Mouse (Mus musculus) gastrocnemius, adult 18-20 months (tissue): ENCODE measurements around the gene Tle6. TPM values are rescaled to one million over a fixed set of nuclear protein-coding genes. Genes with fewer than 3 reads are reported as not detected.

Experiments used
- DNase-seq: peaks from one replicate; pipeline ENCODE4 v3.0.0; 2021; ENCODE audit warnings: low spot score
- total RNA-seq, 2 experiments: library from RNA; stranded (reverse); gene quantifications; 2 replicates each; pipeline ENCODE4 v1.2.3; 2021

Tle6 gene
- total RNA-seq, 2 experiments from 2014 or later, result 4.5 to 6.1 TPM

- DNase-seq, result no peak
These were observed 25.5 kb upstream of the Tle6 start for GRCm38 (mm10) chr10:81626101-81626993.

DNA sequence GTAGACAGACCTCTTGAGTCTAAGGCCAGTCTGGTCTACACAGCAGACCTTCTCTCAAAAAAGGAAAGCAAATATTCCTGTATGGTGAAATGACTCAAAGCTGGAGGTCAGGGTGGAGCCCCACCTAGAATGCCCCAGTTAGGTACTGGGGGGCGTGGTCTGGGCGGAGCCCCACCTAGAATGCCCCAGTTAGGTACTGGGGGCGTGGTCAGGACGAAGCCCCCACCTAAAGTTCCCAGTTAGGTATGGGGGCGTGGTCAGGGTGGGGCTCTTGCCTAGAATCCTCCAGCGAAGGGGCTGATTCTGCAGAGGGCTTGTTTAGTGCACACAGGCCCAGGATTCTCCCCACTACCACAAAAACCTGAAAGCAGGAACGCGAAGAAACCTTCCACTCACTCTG is 22.6 kb upstream of the Tle6 start:
- DNase-seq, result no peak

- no peak for DNase-seq
These were observed 19.9 kb upstream of the Tle6 start for GRCm38 (mm10) chr10:81620786-81621185.

GRCm38 (mm10) chr10:81619976-81620375 is 19.1 kb upstream of the Tle6 start:
- no peak for DNase-seq

GRCm38 (mm10) chr10:81615486-81615885 is 14.6 kb upstream of the Tle6 start:
- DNase-seq, result no peak

- DNase-seq, result no peak
These were observed 11.9 kb upstream of the Tle6 start for GRCm38 (mm10) chr10:81612779-81613178.

GRCm38 (mm10) chr10:81608308-81608707 is 7.4 kb upstream of the Tle6 start:
- no peak for DNase-seq

DNA sequence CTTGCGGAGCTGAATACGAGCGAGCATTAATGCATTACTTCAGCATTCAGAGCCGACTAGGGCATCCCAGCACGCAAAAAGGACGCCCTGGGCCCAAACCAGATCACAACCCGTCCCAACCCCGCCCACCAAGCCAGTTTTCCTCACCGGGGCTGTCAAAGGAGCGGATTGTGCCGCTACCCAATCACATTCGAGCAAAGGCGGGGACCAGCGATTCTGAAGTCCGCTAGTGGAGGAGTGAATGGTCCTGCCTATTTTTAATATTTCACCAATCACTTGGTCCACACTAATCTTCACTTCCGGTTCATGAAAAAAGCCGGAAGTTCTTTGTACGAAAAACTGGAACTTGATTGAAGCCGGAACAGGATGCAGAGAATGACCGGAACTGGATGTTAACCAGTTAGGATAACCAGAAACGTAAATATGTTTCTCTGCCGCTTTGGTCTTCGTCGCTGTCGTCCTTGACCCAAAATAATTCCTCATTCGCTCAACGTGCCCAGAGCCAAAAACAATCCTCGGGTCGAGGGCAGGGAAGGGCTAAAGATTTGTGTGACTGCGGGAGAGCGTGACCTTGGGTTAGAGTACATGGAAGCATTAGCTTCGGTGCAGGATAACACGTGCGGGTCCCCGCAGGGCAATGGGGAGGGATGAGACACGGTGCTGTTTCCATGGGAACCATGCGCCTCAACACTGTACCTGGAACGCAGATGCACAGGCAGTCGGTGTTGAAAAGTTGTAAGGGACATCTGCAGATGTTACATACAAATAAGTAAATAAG is 5.3 kb upstream of the Tle6 start, which contains the start of gene BC025920:
BC025920 (plus strand) TSS at position 297 of the 778 bp plus-strand sequence.
- peak; percentile 97 for DNase-seq

DNA sequence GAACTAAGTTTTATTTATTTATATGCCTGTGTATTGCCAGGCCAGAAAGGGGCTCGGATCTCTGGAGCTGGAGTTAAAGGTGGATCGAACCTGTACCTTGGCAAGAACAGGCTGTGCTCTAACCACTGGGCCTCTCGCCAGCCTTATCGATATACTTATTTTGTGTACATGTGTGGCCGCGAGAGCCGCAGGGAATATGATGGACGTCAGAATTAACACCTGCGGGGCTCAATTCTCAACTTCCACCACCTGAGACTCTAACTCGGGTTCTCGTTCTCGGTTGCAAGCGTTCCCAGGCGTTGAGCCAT is 4.7 kb upstream of the Tle6 start:
- no peak for DNase-seq

GRCm38 (mm10) chr10:81604968-81605665 is 4.2 kb upstream of the Tle6 start:
- peak; percentile 90 for DNase-seq

GRCm38 (mm10) chr10:81604019-81604967 is 3.4 kb upstream of the Tle6 start:
- DNase-seq, result no peak

DNA sequence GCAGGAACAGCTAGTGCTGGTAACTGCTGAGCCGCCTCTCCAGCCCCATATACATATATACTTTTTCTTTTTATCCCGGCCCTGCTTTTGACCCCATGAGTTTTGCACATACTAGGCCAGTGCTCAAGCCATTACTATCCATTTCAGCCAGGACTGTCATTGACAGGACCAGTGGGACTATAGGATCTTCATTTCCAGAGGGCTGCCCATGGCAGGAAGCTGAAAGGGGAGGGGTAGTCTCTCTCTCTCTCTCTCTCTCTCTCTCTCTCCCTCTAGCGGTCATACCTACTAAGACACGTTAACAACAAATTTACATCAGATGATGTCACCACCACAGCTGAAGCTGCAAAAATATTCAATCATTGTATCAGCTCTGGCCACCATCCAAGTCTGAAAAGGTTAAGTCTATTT is 1.9 kb upstream of the Tle6 start:
- peak; percentile 32 for DNase-seq

- no peak for DNase-seq
These were observed 578 bp upstream of the Tle6 start for GRCm38 (mm10) chr10:81601396-81601905.

DNA sequence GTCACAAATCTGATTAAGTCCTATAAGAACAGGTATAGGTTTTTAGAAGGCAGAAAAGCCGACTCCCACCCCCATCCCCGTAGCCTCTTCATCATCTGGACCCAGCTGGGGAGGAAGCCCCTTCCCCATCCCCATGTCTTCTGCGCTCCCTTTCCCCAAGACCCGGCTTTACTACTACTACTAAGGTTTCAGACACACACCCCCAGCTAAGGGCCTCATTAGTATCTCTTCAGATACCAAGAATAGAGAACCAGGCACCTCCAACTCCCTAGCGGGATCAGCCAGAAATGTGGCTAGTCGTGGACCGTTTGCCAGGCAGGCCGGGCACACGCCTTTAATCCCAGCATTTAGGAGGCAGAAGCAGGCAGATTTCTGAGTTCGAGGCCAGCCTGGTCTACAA is 777 bp downstream of the Tle6 start:
- no peak for DNase-seq

DNA sequence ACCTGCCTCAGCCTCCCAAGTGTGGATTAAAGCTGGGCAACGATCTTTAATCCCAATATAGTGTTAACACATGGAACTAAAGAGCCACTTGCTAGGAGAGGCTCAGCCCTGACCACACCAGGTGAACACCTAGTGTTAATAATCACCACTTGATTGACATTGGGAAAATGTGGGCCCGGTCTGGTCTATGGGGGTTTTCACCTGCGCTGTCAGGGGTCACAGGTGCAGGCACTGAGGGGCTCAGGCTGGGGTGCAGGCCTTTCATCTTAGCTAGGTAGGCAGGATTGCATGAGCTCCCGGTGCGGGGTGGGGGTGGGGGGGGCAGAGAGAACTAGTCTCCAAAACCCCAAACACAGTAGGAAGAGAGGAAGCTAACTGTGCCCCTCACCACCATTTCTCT is 1.2 kb downstream of the Tle6 start:
- DNase-seq, result no peak

DNA sequence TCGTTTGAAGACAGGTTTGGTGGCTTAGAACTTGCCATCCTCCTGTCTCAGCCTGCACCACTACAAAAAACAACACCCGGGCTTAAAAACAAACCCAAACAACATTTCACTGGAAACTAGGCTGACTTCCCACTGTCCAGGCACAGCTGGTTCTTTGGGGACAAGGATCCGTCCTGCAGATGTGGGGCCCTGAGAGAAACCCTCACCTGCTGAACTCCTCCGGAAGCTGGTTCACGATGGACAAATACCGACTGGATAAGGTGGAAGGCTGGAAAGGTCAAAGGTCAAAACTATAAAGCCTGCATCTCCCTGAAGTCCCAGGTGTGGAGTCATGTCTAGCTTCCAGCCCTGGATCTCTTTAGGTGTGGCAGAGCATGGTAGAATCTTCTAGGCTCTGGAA is 2.0 kb downstream of the Tle6 start:
- DNase-seq, result no peak

DNA sequence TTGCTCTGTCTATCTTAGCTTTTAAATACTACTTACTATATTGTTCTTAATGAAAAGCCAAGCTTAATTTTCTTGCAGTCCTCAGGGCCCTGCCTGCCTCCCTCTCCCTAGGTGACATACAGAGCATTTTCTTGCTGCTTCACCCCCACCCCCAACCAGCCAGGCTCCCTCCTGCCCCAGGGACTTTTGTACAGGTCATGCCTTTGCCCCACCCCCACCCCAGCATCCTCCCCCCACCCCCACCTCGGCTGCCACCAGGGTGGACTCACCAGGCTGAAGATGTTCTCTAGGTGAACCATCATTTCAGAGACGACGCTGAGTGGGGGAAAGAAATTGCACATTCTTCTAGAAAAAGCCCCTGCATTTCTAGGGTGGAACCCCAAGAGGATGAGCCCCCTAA is 2.5 kb downstream of the Tle6 start:
- no peak for DNase-seq

DNA sequence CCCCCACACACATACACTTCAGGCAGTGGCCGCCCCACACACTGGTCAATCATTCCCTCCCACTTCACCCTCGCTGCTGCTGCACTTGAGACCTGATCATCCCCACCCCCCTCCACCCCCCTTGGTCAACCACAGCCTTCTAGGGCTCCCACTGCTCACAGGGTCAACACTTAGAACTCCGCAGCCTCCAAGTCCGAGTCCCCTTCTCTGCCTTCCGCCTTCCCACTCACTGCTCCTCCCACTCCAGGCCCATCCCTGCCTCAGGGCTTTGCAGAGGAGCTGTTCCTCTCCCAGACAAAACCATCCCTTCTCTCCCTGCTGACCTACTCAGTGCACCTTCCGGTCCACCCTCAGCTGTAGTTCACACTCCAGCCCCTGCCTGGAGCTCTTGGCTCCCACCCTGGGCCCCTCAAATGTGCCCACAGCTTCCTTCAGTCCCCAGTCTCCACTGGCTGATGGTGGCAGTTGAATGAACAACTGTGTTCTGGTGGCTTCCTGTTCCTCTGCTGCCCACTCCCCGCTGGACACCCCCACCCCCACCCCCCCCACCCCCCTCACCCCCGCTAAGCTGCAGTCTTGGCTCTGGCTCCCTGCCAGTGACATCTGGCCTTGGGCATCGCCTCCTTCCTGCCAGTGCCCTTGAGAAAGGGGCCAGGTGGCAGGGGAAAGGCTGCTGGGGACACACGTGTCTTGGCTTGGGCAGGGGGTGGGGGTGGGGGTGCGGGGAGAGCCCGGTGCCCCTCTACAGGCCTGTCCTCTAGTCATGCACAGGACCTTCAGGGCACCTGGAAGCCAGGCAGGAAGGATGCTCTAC is 3.5 kb downstream of the Tle6 start:
- DNase-seq, result peak; percentile 50

GRCm38 (mm10) chr10:81596611-81597010 is 4.3 kb downstream of the Tle6 start:
- DNase-seq, result peak; percentile 63

DNA sequence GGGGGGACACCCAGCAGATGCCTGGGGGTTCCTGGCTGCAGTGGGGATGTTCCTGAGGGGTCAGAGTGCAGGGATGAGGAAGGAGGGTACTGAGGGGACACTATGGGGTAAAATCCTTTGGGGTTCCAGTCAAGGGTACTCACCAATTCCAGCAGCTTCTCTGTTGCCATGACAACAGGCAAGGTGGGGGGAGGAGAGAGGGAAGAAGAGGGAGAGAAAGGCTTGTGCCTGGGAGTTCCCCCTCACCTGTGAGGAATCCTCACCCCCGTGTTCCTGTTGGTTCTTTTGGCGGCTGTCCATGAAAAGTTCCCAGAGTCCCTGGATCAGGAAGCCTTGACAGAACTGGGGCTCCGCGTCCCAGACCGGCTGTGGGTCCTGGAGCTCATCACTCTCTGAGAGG is 5.3 kb downstream of the Tle6 start:
- DNase-seq, result no peak
